Mouse (Mus musculus) MEL (cell line): Measurements from ENCODE around the gene Ccdc146. TPM values are rescaled to one million over a fixed set of nuclear protein-coding genes. Genes with fewer than 3 reads are reported as not detected.

Experiments used
- DNase-seq: peaks from one replicate; pipeline ENCODE4 v3.0.0; 2011; ENCODE audit warnings: low read depth, low spot score
- H3K27ac ChIP-seq: 2 replicates; pipeline ENCODE4 v1.5.1; 2012; ENCODE audit warnings: low read depth, mild to moderate bottlenecking, control low read depth, low read length, moderate library complexity; ENCODE audit not compliant: control insufficient read depth
- H3K27me3 ChIP-seq, 2 experiments: fragments of 150-350 bp in 1 of 2; sonication (generic) in 1 of 2; 2 replicates each; pipeline ENCODE4 v1.6.1; 2012; ENCODE audit warnings: low read length in 2 of 2, mild to moderate bottlenecking in 2 of 2, improper control_type of control experiment in 1 of 2, moderate library complexity in 1 of 2; ENCODE audit not compliant: insufficient read depth in 2 of 2, control insufficient read depth in 1 of 2
- H3K36me3 ChIP-seq, 2 experiments: 2 replicates each; pipeline ENCODE4 v1.6.1; 2012 to 2014; ENCODE audit warnings: low read length in 2 of 2, improper control_type of control experiment in 1 of 2, inconsistent platforms in 1 of 2, mild to moderate bottlenecking in 1 of 2; ENCODE audit not compliant: insufficient read depth in 2 of 2, control insufficient read depth in 1 of 2
- H3K4me1 ChIP-seq, 2 experiments: fragments of 150-350 bp in 1 of 2; sonication (generic) in 1 of 2; 2 replicates each; pipeline ENCODE4 v1.6.1; 2012; ENCODE audit warnings: low read length in 2 of 2, improper control_type of control experiment in 1 of 2, mild to moderate bottlenecking in 1 of 2; ENCODE audit not compliant: insufficient read depth in 2 of 2, control insufficient read depth in 1 of 2
- H3K4me3 ChIP-seq, 2 experiments: fragments of 150-350 bp in 1 of 2; sonication (generic) in 1 of 2; 2 replicates each; pipeline ENCODE4 v1.5.1; 2012; ENCODE audit warnings: low read depth in 2 of 2, low read length in 2 of 2, mild to moderate bottlenecking in 2 of 2, moderate library complexity in 2 of 2, control low read depth in 1 of 2, improper control_type of control experiment in 1 of 2; ENCODE audit not compliant: control insufficient read depth in 1 of 2, insufficient read depth in 1 of 2
- H3K79me2 ChIP-seq: 2 replicates; pipeline ENCODE4 v1.6.1; 2012; ENCODE audit warnings: mild to moderate bottlenecking, low read length, moderate library complexity; ENCODE audit not compliant: control insufficient read depth, poor library complexity, insufficient read depth
- H3K9ac ChIP-seq: 2 replicates; pipeline ENCODE4 v1.6.1; 2012; ENCODE audit warnings: low read depth, mild to moderate bottlenecking, control low read depth, low read length, moderate library complexity; ENCODE audit not compliant: control insufficient read depth, poor library complexity, severe bottlenecking
- H3K9me3 ChIP-seq: fragments of 150-350 bp; sonication (generic); replicated peaks from 2 replicates; pipeline ENCODE4 v1.6.1; 2012; ENCODE audit warnings: mild to moderate bottlenecking, low read length, improper control_type of control experiment, moderate library complexity; ENCODE audit not compliant: insufficient read depth
- CHD2 ChIP-seq: IDR thresholded peaks from 2 replicates; pipeline ENCODE4 v1.6.1; 2011; ENCODE audit warnings: low read length, improper control_type of control experiment
- CTCF ChIP-seq, 3 experiments: IDR thresholded peaks in 2 of 3; conservative IDR thresholded peaks in 1 of 3; 2 replicates each; pipeline ENCODE4 v1.5.1; 2011 to 2012; ENCODE audit warnings: low read length in 3 of 3, low read depth in 2 of 3, mild to moderate bottlenecking in 2 of 3, improper control_type of control experiment in 1 of 3, inconsistent platforms in 1 of 3, mixed read lengths in 1 of 3, moderate library complexity in 1 of 3; ENCODE audit not compliant: control insufficient read depth in 1 of 3, insufficient read depth in 1 of 3, poor library complexity in 1 of 3, severe bottlenecking in 1 of 3
- ELF1 ChIP-seq: IDR thresholded peaks from 2 replicates; pipeline ENCODE4 v1.6.1; 2014; ENCODE audit warnings: low read depth, mild to moderate bottlenecking, inconsistent platforms, low read length, improper control_type of control experiment, moderate library complexity
- GABPA ChIP-seq: IDR thresholded peaks from 2 replicates; pipeline ENCODE4 v1.6.1; 2012; ENCODE audit warnings: low read depth, mild to moderate bottlenecking, inconsistent platforms, low read length, improper control_type of control experiment, moderate library complexity
- HCFC1 ChIP-seq: IDR thresholded peaks from 2 replicates; pipeline ENCODE4 v1.6.1; 2012; ENCODE audit warnings: low read depth, mild to moderate bottlenecking, inconsistent platforms, low read length, improper control_type of control experiment, moderate library complexity
- JUND ChIP-seq: IDR thresholded peaks from 2 replicates; pipeline ENCODE4 v1.6.1; 2011; ENCODE audit warnings: low read depth, mild to moderate bottlenecking, improper control_type of control experiment, low read length
- MAX ChIP-seq: IDR thresholded peaks from 2 replicates; pipeline ENCODE4 v1.6.1; 2011; ENCODE audit warnings: low read length, improper control_type of control experiment
- MXI1 ChIP-seq: IDR thresholded peaks from 2 replicates; pipeline ENCODE4 v1.6.1; 2011; ENCODE audit warnings: mild to moderate bottlenecking, low read depth, low read length, improper control_type of control experiment
- POLR2AphosphoS5 ChIP-seq: IDR thresholded peaks from 2 replicates; pipeline ENCODE4 v1.6.1; 2012; ENCODE audit warnings: low read depth, borderline replicate concordance, mild to moderate bottlenecking, inconsistent platforms, low read length, moderate library complexity, mixed read lengths
- RAD21 ChIP-seq: IDR thresholded peaks from 2 replicates; pipeline ENCODE4 v1.6.1; 2011; ENCODE audit warnings: mild to moderate bottlenecking, low read depth, low read length, improper control_type of control experiment
- RCOR1 ChIP-seq: IDR thresholded peaks from 2 replicates; pipeline ENCODE4 v1.6.1; 2012; ENCODE audit warnings: low read depth, mild to moderate bottlenecking, inconsistent platforms, low read length, improper control_type of control experiment
- SMC3 ChIP-seq: IDR thresholded peaks from 2 replicates; pipeline ENCODE4 v1.6.1; 2011; ENCODE audit warnings: low read depth, low read length, improper control_type of control experiment
- TAL1 ChIP-seq: IDR thresholded peaks from 2 replicates; pipeline ENCODE4 v1.6.1; 2012; ENCODE audit warnings: mild to moderate bottlenecking, inconsistent platforms, low read length, moderate library complexity, mixed read lengths
- TBP ChIP-seq: IDR thresholded peaks from 2 replicates; pipeline ENCODE4 v1.8.0; 2011; ENCODE audit warnings: low read depth, low read length, improper control_type of control experiment
- TCF12 ChIP-seq: IDR thresholded peaks from 2 replicates; pipeline ENCODE4 v1.6.1; 2014; ENCODE audit warnings: low read depth, mild to moderate bottlenecking, inconsistent platforms, low read length, improper control_type of control experiment, moderate library complexity
- UBTF ChIP-seq: IDR thresholded peaks from 2 replicates; pipeline ENCODE4 v1.6.1; 2012; ENCODE audit warnings: low read depth, mild to moderate bottlenecking, inconsistent platforms, low read length, improper control_type of control experiment, moderate library complexity, borderline replicate concordance; ENCODE audit not compliant: insufficient read depth
- USF2 ChIP-seq, 2 experiments: IDR thresholded peaks; 2 replicates each; pipeline ENCODE4 v1.6.1; 2011 to 2012; ENCODE audit warnings: improper control_type of control experiment in 2 of 2, low read length in 2 of 2, borderline replicate concordance in 1 of 2, inconsistent platforms in 1 of 2, low read depth in 1 of 2, mild to moderate bottlenecking in 1 of 2; ENCODE audit not compliant: insufficient read depth in 1 of 2
- polyA plus RNA-seq, 2 experiments: library from polyadenylated mRNA; stranded (reverse) in 1 of 2; unstranded in 1 of 2; fragments of >175 nt in 1 of 2; fragments of >200 nt in 1 of 2; gene quantifications; 2 replicates each; pipeline versions ENCODE4 v1.2.1 to v1.2.4; 2012; ENCODE audit warnings: low replicate concordance in 2 of 2, low read depth in 1 of 2; ENCODE audit not compliant: insufficient read length in 2 of 2, insufficient read depth in 1 of 2, missing spikeins in 1 of 2
- total RNA-seq: library from RNA; depleted of rRNA; stranded (reverse); fragments of 300-350 nt; gene quantifications from 2 replicates; pipeline ENCODE4 v1.2.3, GENCODE M21; 2012

Ccdc146 gene
- total and polyA plus RNA-seq, 3 experiments, result 0.35 to 0.45 TPM; not detected in 1

DNA sequence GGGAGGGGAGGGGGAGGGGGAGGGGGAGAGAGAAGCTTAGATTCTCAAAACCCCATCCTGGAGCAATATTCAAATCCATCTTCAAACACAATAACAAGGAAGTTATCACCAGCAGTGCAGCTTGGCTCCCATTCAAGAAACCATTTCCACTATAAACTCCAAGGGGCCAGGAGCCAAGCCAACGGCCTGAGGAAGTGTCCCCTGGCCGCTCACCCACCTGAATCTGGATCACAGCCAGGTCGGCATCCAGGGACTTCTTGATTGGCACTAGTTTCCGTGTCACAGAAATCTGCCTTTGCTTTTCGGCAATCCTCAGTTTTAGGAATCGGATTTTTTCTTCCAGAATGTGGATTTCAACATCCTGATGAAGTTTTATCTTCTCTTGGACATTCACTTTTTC, 123.5 kb downstream of the Ccdc146 start:
- no peak overlapping the region for H3K4me3 ChIP-seq
- H3K27me3 ChIP-seq, result peaks cover 2 to 8% of the 10 kb centered on the region in 2 experiments; a peak in 3 of 4 replicates
- H3K27ac ChIP-seq, result no peak overlapping the region
- TF ChIP-seq SMC3, result no peak
- TF ChIP-seq CTCF (IDR thresholded peaks at IDR 0.05 in 2 of 3, conservative IDR thresholded peaks at IDR 0.05 in 1 of 3; ENCODE audit: control insufficient read depth in 1 of 3, insufficient read depth in 1 of 3, low read depth in 2 of 3, low read length in 3 of 3, poor library complexity in 1 of 3, severe bottlenecking in 1 of 3), result no peak
- no peak for TF ChIP-seq POLR2AphosphoS5
- TF ChIP-seq RCOR1, result no peak
- no peak for TF ChIP-seq TAL1
- no peak for TF ChIP-seq JUND
- TF ChIP-seq TBP, result no peak
- no peak for TF ChIP-seq UBTF
- no peak for DNase-seq
- H3K79me2 ChIP-seq, result no peaks in the 10 kb centered on the region
- H3K9ac ChIP-seq, result no peak overlapping the region
- peaks cover 0 to under 1% of the 10 kb centered on the region in 2 experiments; a peak in 2 of 4 replicates for H3K4me1 ChIP-seq
- no peaks in the 10 kb centered on the region for H3K9me3 ChIP-seq
- no peaks in the 10 kb centered on the region for H3K36me3 ChIP-seq

DNA sequence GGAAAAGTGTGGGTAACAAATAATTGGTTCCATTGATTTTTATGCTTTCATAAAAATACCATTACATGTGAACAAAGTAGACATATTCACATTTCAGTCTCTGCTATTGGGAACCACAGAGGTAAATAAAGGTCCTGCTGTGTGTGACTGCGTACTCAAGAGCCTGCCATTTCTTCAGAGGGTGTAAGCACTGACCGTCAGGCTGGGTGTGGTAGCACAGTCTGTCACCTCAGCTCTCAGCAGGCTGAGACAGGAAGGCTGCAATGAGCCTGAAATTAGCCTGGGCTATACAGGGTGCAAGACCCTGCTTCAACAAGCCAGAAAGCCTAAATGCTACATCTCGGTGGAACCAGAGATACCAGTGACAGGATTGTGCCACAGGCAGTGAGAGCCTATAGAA, 124.4 kb downstream of the Ccdc146 start:
- no peak for DNase-seq
- Histone ChIP-seq H3K9ac (no peak overlapping the region), H3K27me3 (no peaks in the 10 kb centered on the region; a peak in 2 of 4 replicates), H3K79me2 (no peaks in the 10 kb centered on the region), H3K36me3 (no peaks in the 10 kb centered on the region)
- no peak for TF ChIP-seq GABPA
- TF ChIP-seq ELF1, result no peak
- TF ChIP-seq JUND, result no peak
- TF ChIP-seq TCF12, result no peak
- TF ChIP-seq HCFC1, result no peak
- TF ChIP-seq POLR2AphosphoS5, result no peak
- no peak for TF ChIP-seq USF2 (IDR thresholded peaks at IDR 0.05; ENCODE audit: borderline replicate concordance in 1 of 2, insufficient read depth in 1 of 2, low read depth in 1 of 2, low read length in 2 of 2)
- no peak for TF ChIP-seq MXI1
- no peak for TF ChIP-seq CHD2
- no peak for TF ChIP-seq MAX
- TF ChIP-seq RAD21, result no peak
- TF ChIP-seq, all 39 proteins: peak for 0
- Histone ChIP-seq H3K27ac (no peak overlapping the region), H3K4me1 (peaks cover 0 to 4% of the 10 kb centered on the region in 2 experiments; a peak in 2 of 4 replicates), H3K4me3 (no peak overlapping the region), H3K9me3 (no peaks in the 10 kb centered on the region)
